ENCODE assay signal across 28 mouse cellular contexts in genomic region chr4:14291172-14291571, GRCm38 (mm10).
A peak's percentile ranks its signal among the peaks of the same experiment; 100 is the strongest.
DNase-seq lines count a peak whose midpoint lies in the region; ATAC-seq and TF ChIP-seq lines count a peak whose summit lies in the region.
"Had no signal": no experiment of that assay in that cellular context is flagged by ENCODE, and none has a peak within 500 bp of the region (broad histone marks: within the 10 kb centered on the region; RNA-seq: fewer than 3 reads in every experiment).

No protein-coding gene starts in this region.

- WGBS in heart, embryonic 12.5 days = 79% methylated on average over 4 of the region's 4 CpGs
- 64% methylated on average over 4 of the region's 4 CpGs for WGBS in liver, embryonic 11.5 days
- WGBS in liver, postnatal 0 days (ENCODE audit: insufficient replicate concordance) = 71% methylated on average over 4 of the region's 4 CpGs

- H3K4me1 ChIP-seq in heart, embryonic 12.5 days (replicated peaks) = 0 out of 2 replicates have a peak, but pooled peaks cover 8% of the 10 kb centered on the region
- H3K4me1 ChIP-seq in liver, embryonic 11.5 days (replicated peaks; ENCODE audit: control insufficient read depth, insufficient read depth, low read length) = peaks cover 3% of the 10 kb centered on the region; the same call in 1 of the 2 replicates
- no peaks in the 10 kb centered on the region for H3K4me1 ChIP-seq in liver, postnatal 0 days (ENCODE audit: insufficient read depth)
- H3K4me1 ChIP-seq: embryonic facial prominence, embryonic 10.5 days; embryonic facial prominence, embryonic 15.5 days; forebrain, embryonic 12.5 days; hindbrain, embryonic 13.5 days; midbrain, embryonic 10.5 days; midbrain, embryonic 15.5 days; neural tube, embryonic 12.5 days had no signal

- no peak overlapping the region for H3K27ac ChIP-seq in heart, embryonic 12.5 days (ENCODE audit: poor library complexity, severe bottlenecking)
- no peak overlapping the region for H3K27ac ChIP-seq in liver, embryonic 11.5 days (ENCODE audit: low read depth, low read length)
- no peak overlapping the region for H3K27ac ChIP-seq in liver, postnatal 0 days (ENCODE audit: low read depth)
- H3K27ac ChIP-seq: embryonic facial prominence, embryonic 10.5 days; embryonic facial prominence, embryonic 15.5 days; forebrain, embryonic 12.5 days; hindbrain, embryonic 13.5 days; kidney, postnatal 0 days; midbrain, embryonic 10.5 days; midbrain, embryonic 15.5 days; neural tube, embryonic 12.5 days had no signal

- no peak for TF ChIP-seq EP300 in liver, postnatal 0 days (IDR thresholded peaks at IDR 0.05; ENCODE audit: low read depth)

- TF ChIP-seq CTCF in liver, postnatal 0 days (IDR thresholded peaks at IDR 0.05; ENCODE audit: low read depth) = no peak

- no peaks in the 10 kb centered on the region for H3K36me3 ChIP-seq in heart, embryonic 12.5 days
- H3K36me3 ChIP-seq in liver, embryonic 11.5 days (ENCODE audit: control insufficient read depth, insufficient read depth, low read length) = no peaks in the 10 kb centered on the region
- H3K36me3 ChIP-seq in liver, postnatal 0 days (replicated peaks; ENCODE audit: insufficient read depth, low read length) = no peaks in the 10 kb centered on the region
- H3K36me3 ChIP-seq: embryonic facial prominence, embryonic 10.5 days; embryonic facial prominence, embryonic 15.5 days; forebrain, embryonic 12.5 days; heart, embryonic 10.5 days; hindbrain, embryonic 13.5 days; midbrain, embryonic 10.5 days; midbrain, embryonic 15.5 days; neural tube, embryonic 12.5 days had no signal

- no peak overlapping the region for H3K9ac ChIP-seq in heart, embryonic 12.5 days
- no peak overlapping the region for H3K9ac ChIP-seq in liver, embryonic 11.5 days (ENCODE audit: low read depth, low read length)
- no peak overlapping the region for H3K9ac ChIP-seq in liver, postnatal 0 days (replicated peaks)
- H3K9ac ChIP-seq: embryonic facial prominence, embryonic 15.5 days; forebrain, embryonic 12.5 days; forebrain, postnatal 0 days; hindbrain, embryonic 13.5 days; midbrain, embryonic 15.5 days; neural tube, embryonic 12.5 days had no signal

- H3K4me3 ChIP-seq in heart, embryonic 12.5 days = no peak overlapping the region
- no peak overlapping the region for H3K4me3 ChIP-seq in liver, embryonic 11.5 days (ENCODE audit: low read depth, low read length)
- H3K4me3 ChIP-seq in liver, postnatal 0 days (ENCODE audit: low read depth, low read length) = no peak overlapping the region
- H3K4me3 ChIP-seq: embryonic facial prominence, embryonic 10.5 days; embryonic facial prominence, embryonic 15.5 days; forebrain, embryonic 12.5 days; hindbrain, embryonic 13.5 days; midbrain, embryonic 10.5 days; midbrain, embryonic 15.5 days; neural tube, embryonic 12.5 days had no signal

- ATAC-seq in heart, embryonic 12.5 days (ENCODE audit: insufficient number of reproducible peaks, low FRiP score) = no peak
- 0 out of 2 replicates have a peak, but pooled peaks have one; percentile 41 for ATAC-seq in liver, embryonic 11.5 days (replicated peaks; ENCODE audit: low FRiP score)
- ATAC-seq in liver, postnatal 0 days = no peak
- no peak for ATAC-seq in monocyte, adult 5-6 weeks (replicated peaks; ENCODE audit: insufficient number of reproducible peaks, low FRiP score, low TSS enrichment, poor library complexity, severe bottlenecking)
- ATAC-seq: forebrain, postnatal 0 days; intestine, embryonic 16.5 days; midbrain, embryonic 15.5 days had no signal

- no peaks in the 10 kb centered on the region for H3K27me3 ChIP-seq in heart, embryonic 12.5 days (replicated peaks)
- H3K27me3 ChIP-seq in liver, embryonic 11.5 days (replicated peaks; ENCODE audit: control insufficient read depth, insufficient read depth, low read length) = no peaks in the 10 kb centered on the region
- H3K27me3 ChIP-seq in liver, postnatal 0 days (ENCODE audit: insufficient read depth, low read length) = no peaks in the 10 kb centered on the region
- H3K27me3 ChIP-seq: embryonic facial prominence, embryonic 15.5 days; forebrain, embryonic 12.5 days; hindbrain, embryonic 13.5 days; midbrain, embryonic 15.5 days; neural tube, embryonic 12.5 days had no signal

- DNase-seq in heart, adult 8-10 months (ENCODE audit: low spot score) = no peak
- DNase-seq in liver, embryonic 11.5 days (ENCODE audit: low spot score) = no peak
- no peak for DNase-seq in liver, postnatal 0 days
- peak; percentile 91 for DNase-seq in MEL-GATA-1-ER (ENCODE audit: extremely low read depth, low read depth)
- DNase-seq in thymus, postnatal 14 days = no peak
- DNase-seq: adrenal gland, adult 8-10 months; cerebellum, adult 2 months; cerebellum, postnatal 14 days; forebrain, postnatal 0 days; kidney, adult 8-10 months; kidney, postnatal 4 days; layer of hippocampus, postnatal 36 days; left cerebral cortex, postnatal 4 days; lung, adult 2 months; lung, postnatal 10 days; right cerebral cortex, postnatal 4 days had no signal

- no peaks in the 10 kb centered on the region for H3K9me3 ChIP-seq in heart, embryonic 12.5 days (replicated peaks)
- no peaks in the 10 kb centered on the region for H3K9me3 ChIP-seq in liver, embryonic 11.5 days (ENCODE audit: control insufficient read depth, low read length)
- H3K9me3 ChIP-seq in liver, postnatal 0 days (ENCODE audit: low read length) = no peaks in the 10 kb centered on the region
- H3K9me3 ChIP-seq: embryonic facial prominence, embryonic 10.5 days; embryonic facial prominence, embryonic 15.5 days; forebrain, embryonic 12.5 days; heart, embryonic 10.5 days; hindbrain, embryonic 13.5 days; midbrain, embryonic 10.5 days; midbrain, embryonic 15.5 days; neural tube, embryonic 12.5 days had no signal

- H3K4me2 ChIP-seq in heart, embryonic 12.5 days = peak overlapping the region; percentile 51; the same call in 1 of the 2 replicates
- peak overlapping the region; percentile 41 for H3K4me2 ChIP-seq in liver, embryonic 11.5 days
- no peak overlapping the region for H3K4me2 ChIP-seq in liver, postnatal 0 days (ENCODE audit: low read depth, low read length)
- H3K4me2 ChIP-seq: embryonic facial prominence, embryonic 15.5 days; forebrain, embryonic 12.5 days; hindbrain, embryonic 13.5 days; midbrain, embryonic 15.5 days; neural tube, embryonic 12.5 days had no signal
